Mouse (Mus musculus) midbrain, embryonic 13.5 days (tissue): Measurements from ENCODE around the gene Hist2h2aa1. TPM values are rescaled to one million over a fixed set of nuclear protein-coding genes. Genes with fewer than 3 reads are reported as not detected.
"Not testable (repeated sequence)": the region's sequence is repeated elsewhere in the genome, so short reads cannot be mapped to it uniquely, and the experiment has no call there.

ENCODE experiments used
- ATAC-seq: fragments of 200-750 bp; cut with Nextera tagmentation; 2 replicates; pipeline ENCODE4 v1.8.0; 2017; ENCODE audit warnings: mild to moderate bottlenecking, moderate TSS enrichment, moderate library complexity
- H3K27ac ChIP-seq: fragments of 300-500 bp; sonication (generic); 2 replicates; pipeline ENCODE4 v1.5.1; 2015; ENCODE audit warnings: inconsistent platforms, mild to moderate bottlenecking, moderate library complexity
- H3K27me3 ChIP-seq: fragments of 300-500 bp; sonication (generic); 2 replicates; pipeline ENCODE4 v1.6.1; 2015; ENCODE audit warnings: mild to moderate bottlenecking, inconsistent platforms
- H3K36me3 ChIP-seq: fragments of 300-500 bp; sonication (generic); 2 replicates; pipeline ENCODE4 v1.6.1; 2015; ENCODE audit warnings: mild to moderate bottlenecking, inconsistent platforms
- H3K4me1 ChIP-seq: fragments of 300-500 bp; sonication (generic); replicated peaks from 2 replicates; pipeline ENCODE4 v1.6.1; 2015; ENCODE audit warnings: inconsistent platforms
- H3K4me2 ChIP-seq: fragments of 300-500 bp; sonication (generic); replicated peaks from 2 replicates; pipeline ENCODE4 v1.6.1; 2015; ENCODE audit warnings: moderate library complexity, mild to moderate bottlenecking, inconsistent platforms
- H3K4me3 ChIP-seq: fragments of 300-500 bp; sonication (generic); replicated peaks from 2 replicates; pipeline ENCODE4 v1.5.1; 2015; ENCODE audit warnings: mild to moderate bottlenecking, inconsistent platforms
- H3K9ac ChIP-seq: fragments of 300-500 bp; sonication (generic); replicated peaks from 2 replicates; pipeline ENCODE4 v1.6.1; 2015; ENCODE audit warnings: mild to moderate bottlenecking, inconsistent platforms
- H3K9me3 ChIP-seq: fragments of 300-500 bp; sonication (generic); 2 replicates; pipeline ENCODE4 v1.6.1; 2016; ENCODE audit warnings: mild to moderate bottlenecking, inconsistent platforms
- WGBS: fragments of 180-500 bp; shearing (Covaris S2); methylation state at CpG from one replicate; pipeline ENCODE4 v1.1.7; 2015; 5-methylcytosine and 5-hydroxymethylcytosine counted together
- polyA plus RNA-seq: library from polyadenylated mRNA; unstranded; fragments of >200 nt; fragmentation: Nextera tagmentation; extraction: Ambion mirVana; gene quantifications from 2 replicates; pipeline ENCODE4 v1.2.1, GENCODE M21; 2015

Hist2h2aa1 gene
- polyA plus RNA-seq, 1 experiment from 2014 or later, result 23.2 TPM

- Histone ChIP-seq H3K4me1 (peaks cover 15% of the 10 kb centered on the region), H3K9me3 (no peaks in the 10 kb centered on the region), H3K27me3 (peaks cover 7% of the 10 kb centered on the region; the same call in 1 of the 2 replicates), H3K27ac (no peak overlapping the region), H3K4me3 (no peak overlapping the region), H3K4me2 (no peak overlapping the region), H3K36me3 (no peaks in the 10 kb centered on the region), H3K9ac (no peak overlapping the region)
- 89% methylated on average over 17 of the region's 17 CpGs for WGBS
- ATAC-seq, result no peak
Observed at GRCm38 (mm10) chr3:96273591-96274465, 28.5 kb downstream of the Hist2h2aa1 start.

GRCm38 (mm10) chr3:96277428-96277799, 32.1 kb downstream of the Hist2h2aa1 start:
- H3K4me3 ChIP-seq, result peak overlapping the region; percentile 44
- no peak; the same call in 1 of the 2 replicates for ATAC-seq
- H3K9ac ChIP-seq, result peak overlapping the region; percentile 69
- H3K27ac ChIP-seq, result peak overlapping the region; percentile 82
- peaks cover 23% of the 10 kb centered on the region for H3K27me3 ChIP-seq
- peaks cover 9% of the 10 kb centered on the region for H3K4me1 ChIP-seq
- 16% methylated on average over 8 of the region's 8 CpGs for whole genome bisulfite sequencing
- no peaks in the 10 kb centered on the region for H3K36me3 ChIP-seq
- H3K4me2 ChIP-seq, result peak overlapping the region; percentile 66
- no peaks in the 10 kb centered on the region for H3K9me3 ChIP-seq

DNA sequence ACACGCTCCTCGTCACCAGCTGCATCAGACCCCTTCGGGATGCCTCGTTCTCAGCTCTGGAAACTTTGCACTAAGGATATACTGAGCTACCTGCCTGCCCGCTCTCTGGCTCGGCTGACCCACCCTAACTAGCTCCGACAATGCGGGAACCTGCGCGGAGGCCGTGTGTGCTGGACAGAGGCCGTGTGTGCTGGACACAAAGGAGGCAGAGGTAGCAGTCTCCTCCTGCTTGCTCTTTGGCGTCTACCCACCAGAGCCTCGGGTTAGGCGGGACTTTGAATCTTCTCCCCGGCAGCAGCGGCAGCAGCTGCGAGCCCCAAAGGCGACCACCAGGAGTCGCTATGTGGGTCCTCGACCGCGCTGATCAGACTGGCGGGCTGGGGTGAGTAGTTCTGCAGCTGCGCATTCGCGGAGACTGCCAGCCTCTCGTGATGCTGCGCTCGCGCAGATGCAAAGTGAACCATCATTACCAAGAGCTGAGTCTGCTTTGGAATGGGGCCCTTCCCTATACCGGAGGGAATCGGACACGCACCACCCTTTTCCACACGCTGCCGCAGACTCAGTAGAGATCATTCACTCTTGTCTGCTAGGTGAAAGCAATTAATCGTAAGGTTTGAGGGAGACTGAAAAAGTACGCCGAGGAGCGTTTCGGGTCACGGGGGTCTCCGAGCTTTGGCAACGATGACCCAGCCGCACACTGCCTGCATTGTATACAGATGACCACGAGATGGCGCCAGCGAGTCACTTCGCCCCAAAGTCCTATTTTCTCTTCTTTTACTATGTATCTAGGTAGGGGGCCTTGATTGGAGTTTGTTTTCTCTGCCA, 32.7 kb downstream of the Hist2h2aa1 start:
- Histone ChIP-seq H3K9me3 (no peaks in the 10 kb centered on the region), H3K27ac (peak overlapping the region; percentile 82), H3K36me3 (no peaks in the 10 kb centered on the region), H3K27me3 (peaks cover 29% of the 10 kb centered on the region), H3K4me3 (peak overlapping the region; percentile 44), H3K4me1 (peaks cover 9% of the 10 kb centered on the region), H3K4me2 (peak overlapping the region; percentile 66), H3K9ac (peak overlapping the region; percentile 69)
- under 1% methylated on average over 49 of the region's 49 CpGs for WGBS
- peak; percentile 99 for ATAC-seq

DNA sequence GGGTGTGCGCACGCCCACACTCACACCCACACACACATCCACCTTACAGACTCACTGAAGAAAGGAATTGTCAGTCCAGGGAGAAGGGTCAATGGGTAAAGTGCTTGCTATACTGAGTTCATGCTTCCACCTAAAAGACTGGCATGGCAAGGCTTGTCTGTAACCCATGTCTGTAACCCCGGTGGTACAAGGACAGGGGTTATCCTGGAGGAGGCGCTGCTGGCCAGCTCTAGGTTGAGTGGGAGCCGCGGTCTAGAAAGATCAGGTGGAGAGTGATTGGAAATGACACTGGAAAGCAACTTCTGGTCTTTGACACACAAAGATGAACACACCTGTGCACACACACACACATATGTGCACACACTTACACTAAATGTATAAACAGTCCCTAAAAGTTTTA, 35.4 kb downstream of the Hist2h2aa1 start:
- Histone ChIP-seq H3K27me3 (peaks cover 54% of the 10 kb centered on the region), H3K36me3 (no peaks in the 10 kb centered on the region), H3K4me1 (peaks cover 9% of the 10 kb centered on the region), H3K27ac (no peak overlapping the region), H3K4me3 (no peak overlapping the region), H3K9ac (peak overlapping the region; percentile 4; the same call in 1 of the 2 replicates), H3K9me3 (no peaks in the 10 kb centered on the region), H3K4me2 (no peak overlapping the region)
- 56% methylated on average over 6 of the region's 6 CpGs for WGBS
- no peak for ATAC-seq

- no peak overlapping the region for H3K4me3 ChIP-seq
- no peak overlapping the region for H3K4me2 ChIP-seq
- no peaks in the 10 kb centered on the region for H3K9me3 ChIP-seq
- H3K4me1 ChIP-seq, result no peaks in the 10 kb centered on the region
- H3K9ac ChIP-seq, result no peak overlapping the region
- H3K27ac ChIP-seq, result no peak overlapping the region
- 27% methylated on average over 4 of the region's 4 CpGs for WGBS
- H3K36me3 ChIP-seq, result no peaks in the 10 kb centered on the region
- peaks cover 51% of the 10 kb centered on the region for H3K27me3 ChIP-seq
- ATAC-seq, result no peak
Observed at GRCm38 (mm10) chr3:96284457-96284856, 39.2 kb downstream of the Hist2h2aa1 start.

DNA sequence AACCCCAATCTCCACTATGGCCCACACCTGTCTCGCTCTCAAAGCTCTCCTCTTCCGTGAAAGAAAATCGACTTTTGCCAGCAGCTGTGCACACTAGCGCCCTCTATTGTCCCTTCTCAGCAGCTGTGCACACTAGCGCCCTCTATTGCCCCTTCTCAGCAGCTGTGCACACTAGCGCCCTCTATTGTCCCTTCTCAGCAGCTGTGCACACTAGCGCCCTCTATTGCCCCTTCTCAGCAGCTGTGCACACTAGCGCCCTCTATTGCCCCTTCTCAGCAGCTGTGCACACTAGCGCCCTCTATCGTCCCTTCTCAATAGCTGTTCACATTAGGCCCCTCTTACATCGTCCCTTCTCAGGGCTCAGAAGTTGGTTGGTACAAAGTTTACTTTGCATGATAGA, 42.0 kb downstream of the Hist2h2aa1 start:
- not testable (repeated sequence) for ATAC-seq, H3K36me3 ChIP-seq, H3K27ac ChIP-seq, H3K4me1 ChIP-seq, H3K4me2 ChIP-seq, H3K9ac ChIP-seq, H3K4me3 ChIP-seq, H3K9me3 ChIP-seq
- H3K27me3 ChIP-seq, result peaks cover 35% of the 10 kb centered on the region
- WGBS, result 91% methylated on average over 11 of the region's 11 CpGs

DNA sequence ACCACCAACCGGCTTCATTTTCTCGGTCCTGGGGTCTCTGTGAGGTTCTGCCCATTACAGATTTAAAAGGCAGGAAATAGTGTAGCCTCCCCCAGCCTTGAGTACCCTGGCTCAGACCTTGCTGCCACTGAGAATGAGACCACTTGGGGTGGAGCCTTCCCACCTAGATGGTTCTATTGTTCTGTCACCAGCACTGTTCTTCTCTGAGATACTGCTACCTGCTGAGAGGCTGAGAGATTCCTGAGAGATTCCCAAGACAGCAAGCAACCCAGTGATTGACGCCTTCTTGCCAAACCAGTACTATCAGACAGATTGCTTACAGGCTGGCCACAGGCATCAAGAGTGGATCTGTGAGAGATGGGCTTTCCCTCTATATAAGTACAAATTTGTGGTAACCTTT, 43.9 kb downstream of the Hist2h2aa1 start:
- Histone ChIP-seq H3K4me2 (no peak overlapping the region), H3K9me3 (no peaks in the 10 kb centered on the region)

DNA sequence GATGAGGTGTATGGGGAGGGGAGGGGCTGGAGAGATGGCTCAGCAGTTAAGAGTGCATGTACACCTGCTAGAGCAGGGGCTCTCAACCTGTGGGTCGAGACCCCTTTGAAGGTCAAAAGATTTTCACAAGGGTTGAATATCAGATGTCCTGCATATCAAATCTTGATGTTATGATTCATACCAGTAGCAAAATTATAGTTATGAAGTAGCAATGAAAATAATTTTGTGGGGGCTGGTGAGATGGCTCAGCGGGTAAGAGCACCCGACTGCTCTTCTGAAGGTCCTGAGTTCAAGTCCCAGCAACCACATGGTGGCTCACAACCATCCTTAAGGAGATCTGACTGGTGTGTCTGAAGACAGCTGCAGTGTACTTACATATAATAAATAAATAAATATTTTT, 45.4 kb downstream of the Hist2h2aa1 start:
- not testable (repeated sequence) for H3K9me3 ChIP-seq, H3K4me2 ChIP-seq, H3K4me1 ChIP-seq, H3K9ac ChIP-seq, H3K27ac ChIP-seq, ATAC-seq, H3K36me3 ChIP-seq, H3K27me3 ChIP-seq, H3K4me3 ChIP-seq
- 90% methylated on average over 3 of the region's 3 CpGs for WGBS

More for the DNA sequence above, 43.9 kb downstream of the Hist2h2aa1 start:
- Histone ChIP-seq H3K4me3 (no peak overlapping the region), H3K36me3 (no peaks in the 10 kb centered on the region), H3K27ac (no peak overlapping the region), H3K9ac (no peak overlapping the region), H3K4me1 (no peaks in the 10 kb centered on the region), H3K27me3 (peaks cover 17% of the 10 kb centered on the region)
- no peak for ATAC-seq
- 70% methylated on average over 3 of the region's 3 CpGs for WGBS

DNA sequence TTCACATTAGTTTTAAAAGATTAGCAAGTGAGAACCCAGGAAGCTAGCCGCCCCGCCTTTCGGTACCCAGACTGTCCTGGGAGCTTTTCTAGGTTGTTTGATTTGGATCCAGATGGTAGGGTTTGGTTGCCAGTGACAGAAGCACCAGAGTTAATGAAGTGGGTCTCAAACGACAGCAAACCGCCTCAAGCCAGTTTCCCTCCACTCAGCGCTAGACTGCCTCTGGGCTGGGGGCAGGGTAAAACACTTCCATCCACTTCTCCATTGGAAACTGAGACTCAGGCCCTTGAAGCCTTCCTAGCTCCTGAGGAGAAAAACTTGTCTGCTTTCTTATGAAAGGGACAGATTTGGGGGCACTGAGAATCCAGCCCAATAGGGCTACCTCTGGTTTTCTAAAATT, 47.3 kb downstream of the Hist2h2aa1 start:
- no peak overlapping the region for H3K9ac ChIP-seq
- H3K4me3 ChIP-seq, result no peak overlapping the region

GRCm38 (mm10) chr3:96293368-96293767, 48.1 kb downstream of the Hist2h2aa1 start:
- Histone ChIP-seq H3K9ac (no peak overlapping the region), H3K36me3 (no peaks in the 10 kb centered on the region), H3K9me3 (no peaks in the 10 kb centered on the region), H3K4me2 (no peak overlapping the region), H3K4me1 (no peaks in the 10 kb centered on the region), H3K4me3 (no peak overlapping the region), H3K27ac (no peak overlapping the region), H3K27me3 (no peaks in the 10 kb centered on the region)
- ATAC-seq, result no peak
- WGBS, result 50% methylated on average over 5 of the region's 5 CpGs

More for the DNA sequence above, 47.3 kb downstream of the Hist2h2aa1 start:
- Histone ChIP-seq H3K4me2 (no peak overlapping the region), H3K36me3 (no peaks in the 10 kb centered on the region), H3K27ac (no peak overlapping the region), H3K9me3 (no peaks in the 10 kb centered on the region), H3K27me3 (no peaks in the 10 kb centered on the region), H3K4me1 (no peaks in the 10 kb centered on the region)
- WGBS, result 72% methylated on average over 6 of the region's 6 CpGs
- no peak for ATAC-seq

GRCm38 (mm10) chr3:96293787-96294186, 48.5 kb downstream of the Hist2h2aa1 start, which contains the start of gene Fcgr1:
Gene Fcgr1, minus strand, starts transcription at chr3:96293969.
- Histone ChIP-seq H3K4me1 (no peaks in the 10 kb centered on the region), H3K27me3 (no peaks in the 10 kb centered on the region), H3K27ac (no peak within 1 kb of the TSS), H3K36me3 (no peaks in the 10 kb centered on the region), H3K4me2 (no peak within 1 kb of the TSS), H3K4me3 (no peak within 1 kb of the TSS), H3K9ac (no peak within 1 kb of the TSS), H3K9me3 (no peaks in the 10 kb centered on the region)
- ATAC-seq, result no peak
- WGBS, result 89% methylated on average over 4 of the region's 4 CpGs
